8 mouse cellular contexts compared by ENCODE assay signal in genomic region chrX:75155576-75156243, GRCm38 (mm10). TPM values are rescaled to one million over a fixed set of nuclear protein-coding genes. Genes with fewer than 3 reads are reported as not detected.
DNase-seq lines count a peak whose midpoint lies in the region; ATAC-seq lines count a peak whose summit lies in the region.

No protein-coding gene starts in this region.

- H3K27me3 ChIP-seq in intestine, embryonic 15.5 days (replicated peaks): no peaks in the 10 kb centered on the region
- no peaks in the 10 kb centered on the region for H3K27me3 ChIP-seq in liver, embryonic 15.5 days
- no peaks in the 10 kb centered on the region for H3K27me3 ChIP-seq in neural tube, embryonic 11.5 days (ENCODE audit: control insufficient read depth, insufficient read depth, low read length)

- peak; percentile 11 for DNase-seq in urinary bladder, postnatal 25 days (ENCODE audit: low spot score)
- DNase-seq in urinary bladder, postnatal 4 days (ENCODE audit: low spot score in 2 of 2): no peak
- peak; percentile 4 for DNase-seq in embryo, embryonic 11.5 days (ENCODE audit: low read depth, low spot score)
- peak; percentile 97 for DNase-seq in heart, adult 11 months
- DNase-seq in neural tube, embryonic 11.5 days (ENCODE audit: low spot score): peak; percentile 61

- H3K9ac ChIP-seq in intestine, embryonic 15.5 days: no peak overlapping the region; the same call in 1 of the 2 replicates
- H3K9ac ChIP-seq in liver, embryonic 15.5 days: peak overlapping the region; percentile 25; the same call in 1 of the 2 replicates
- H3K9ac ChIP-seq in neural tube, embryonic 11.5 days (ENCODE audit: low read length): peak overlapping the region; percentile 50

- H3K4me1 ChIP-seq in intestine, embryonic 15.5 days (replicated peaks): no peaks in the 10 kb centered on the region
- H3K4me1 ChIP-seq in liver, embryonic 15.5 days (replicated peaks): 0 out of 2 replicates have a peak, but pooled peaks cover 8% of the 10 kb centered on the region
- H3K4me1 ChIP-seq in neural tube, embryonic 11.5 days (ENCODE audit: control insufficient read depth, insufficient read depth, low read length): no peaks in the 10 kb centered on the region

- peak overlapping the region; percentile 61 for H3K4me2 ChIP-seq in intestine, embryonic 15.5 days (replicated peaks)
- H3K4me2 ChIP-seq in liver, embryonic 15.5 days: peak overlapping the region; percentile 73
- peak overlapping the region; percentile 43 for H3K4me2 ChIP-seq in neural tube, embryonic 11.5 days (ENCODE audit: low read depth)

- no peaks in the 10 kb centered on the region for H3K9me3 ChIP-seq in intestine, embryonic 15.5 days
- no peaks in the 10 kb centered on the region for H3K9me3 ChIP-seq in liver, embryonic 15.5 days (replicated peaks)
- H3K9me3 ChIP-seq in neural tube, embryonic 11.5 days (ENCODE audit: control insufficient read depth, low read length): no peaks in the 10 kb centered on the region

- H3K36me3 ChIP-seq in intestine, embryonic 15.5 days: no peaks in the 10 kb centered on the region
- no peaks in the 10 kb centered on the region for H3K36me3 ChIP-seq in liver, embryonic 15.5 days (replicated peaks)
- H3K36me3 ChIP-seq in neural tube, embryonic 11.5 days (ENCODE audit: control insufficient read depth, insufficient read depth, low read length): no peaks in the 10 kb centered on the region

- WGBS in intestine, embryonic 15.5 days: 18% methylated on average over 34 of the region's 49 CpGs
- WGBS in liver, embryonic 15.5 days (ENCODE audit: insufficient replicate concordance): 6% methylated on average over 40 of the region's 49 CpGs
- WGBS in neural tube, embryonic 11.5 days: 20% methylated on average over 21 of the region's 49 CpGs

- H3K4me3 ChIP-seq in intestine, embryonic 15.5 days (replicated peaks): peak overlapping the region; percentile 36
- H3K4me3 ChIP-seq in liver, embryonic 15.5 days (replicated peaks): peak overlapping the region; percentile 45
- H3K4me3 ChIP-seq in neural tube, embryonic 11.5 days (ENCODE audit: low read depth, low read length): peak overlapping the region; percentile 36

- peak; percentile 96 for ATAC-seq in intestine, embryonic 15.5 days
- peak; percentile 97 for ATAC-seq in liver, embryonic 15.5 days (ENCODE audit: insufficient read depth)
- peak; percentile 76 for ATAC-seq in neural tube, embryonic 11.5 days (ENCODE audit: insufficient read depth, low FRiP score, low TSS enrichment)
- ATAC-seq in monocyte, adult 5-6 weeks (replicated peaks; ENCODE audit: insufficient number of reproducible peaks, low FRiP score, low TSS enrichment, poor library complexity, severe bottlenecking): no peak

- H3K27ac ChIP-seq in intestine, embryonic 15.5 days: no peak overlapping the region
- H3K27ac ChIP-seq in liver, embryonic 15.5 days (replicated peaks): no peak overlapping the region
- no peak overlapping the region for H3K27ac ChIP-seq in neural tube, embryonic 11.5 days (ENCODE audit: low read depth, low read length)

RNA-seq across cellular contexts. Expression of gene Smim9, which starts 7.9 kb away (rescaled TPM):
- not detected in 2 replicates for polyA plus RNA-seq in intestine, embryonic 15.5 days (2015; fragmentation: Nextera tagmentation; extraction: Ambion mirVana)
- polyA plus RNA-seq in liver, embryonic 15.5 days (2015; fragmentation: Nextera tagmentation; extraction: Ambion mirVana): not detected in 2 replicates
- not detected in 2 replicates for polyA plus RNA-seq in neural tube, embryonic 11.5 days (2014; fragmentation: Nextera tagmentation; extraction: Ambion mirVana)
- total RNA-seq in monocyte, adult 5-6 weeks (2017): not detected in 3 replicates

RNA-seq across cellular contexts. Expression of gene Mpp1, which starts 24.9 kb away (rescaled TPM):
- 97.2 and 104 TPM in 2 replicates for polyA plus RNA-seq in intestine, embryonic 15.5 days (2015; fragmentation: Nextera tagmentation; extraction: Ambion mirVana)
- 135 and 147 TPM in 2 replicates for polyA plus RNA-seq in liver, embryonic 15.5 days (2015; fragmentation: Nextera tagmentation; extraction: Ambion mirVana)
- 28.6 and 29.8 TPM in 2 replicates for polyA plus RNA-seq in neural tube, embryonic 11.5 days (2014; fragmentation: Nextera tagmentation; extraction: Ambion mirVana)
- total RNA-seq in monocyte, adult 5-6 weeks (2017): 116 to 175 TPM (median 117 TPM) in 3 replicates

Comparison
In these comparisons a context has a peak if more than half of its experiments do, and no peak if none do; other contexts are left out.
1. DNase-seq: peak in urinary bladder, postnatal 25 days (single experiment), embryo, embryonic 11.5 days (single experiment), heart, adult 11 months (single experiment) and neural tube, embryonic 11.5 days (single experiment); none in urinary bladder, postnatal 4 days (0 of 2).
2. Peak in every context shown above with its lines, with median percentiles within 50 percentile points of each other: H3K4me2 ChIP-seq and H3K4me3 ChIP-seq.